Mouse (Mus musculus): Measurements from ENCODE around the gene Gprin2.

Gprin2 gene

DNA sequence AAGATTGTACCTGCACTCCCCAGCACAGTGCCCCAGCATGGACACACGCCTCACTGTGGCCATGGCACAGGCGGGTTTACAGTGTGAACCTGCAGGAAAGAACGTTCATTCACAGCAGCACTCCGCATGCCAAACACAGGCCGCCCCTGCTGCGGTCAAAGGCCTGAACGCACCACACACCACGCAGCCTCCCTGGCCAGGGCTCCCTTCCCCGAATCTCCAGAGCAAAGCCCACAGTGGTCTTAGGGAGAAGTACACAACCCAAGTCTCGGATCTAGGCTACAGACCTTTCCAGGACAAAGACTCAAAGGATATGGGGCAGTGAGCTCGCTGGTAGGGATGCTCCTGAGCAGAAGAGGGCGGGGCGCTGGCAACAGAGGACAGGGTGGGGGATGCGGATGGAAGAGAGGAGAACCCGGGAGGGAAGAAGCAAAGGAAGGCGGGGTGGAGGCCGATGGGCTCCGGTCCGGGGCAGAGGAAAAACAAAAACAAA lies 669 bp downstream of the Gprin2 start:
- peak; percentile 51 for DNase-seq

DNA sequence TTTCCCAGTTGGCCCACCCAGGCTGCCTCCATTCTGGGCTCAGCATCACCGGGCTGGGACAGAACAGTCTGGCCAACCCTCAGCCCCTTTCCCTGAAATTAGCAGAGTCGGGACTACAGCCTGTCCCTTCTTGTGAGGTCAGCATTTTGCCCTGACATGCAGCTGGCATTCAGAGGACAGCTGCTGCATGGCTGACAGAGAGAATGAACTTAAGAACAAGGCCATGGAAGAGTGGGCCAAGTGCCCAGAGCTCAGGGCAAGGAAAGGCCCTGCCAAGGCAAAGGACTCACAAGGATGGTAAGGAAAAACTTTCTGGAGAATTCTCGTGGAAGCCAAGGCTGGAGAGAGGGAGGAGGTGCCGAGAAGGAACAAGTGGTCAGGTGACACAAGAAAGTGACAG lies 4.7 kb downstream of the Gprin2 start:
- no peak for DNase-seq

DNA sequence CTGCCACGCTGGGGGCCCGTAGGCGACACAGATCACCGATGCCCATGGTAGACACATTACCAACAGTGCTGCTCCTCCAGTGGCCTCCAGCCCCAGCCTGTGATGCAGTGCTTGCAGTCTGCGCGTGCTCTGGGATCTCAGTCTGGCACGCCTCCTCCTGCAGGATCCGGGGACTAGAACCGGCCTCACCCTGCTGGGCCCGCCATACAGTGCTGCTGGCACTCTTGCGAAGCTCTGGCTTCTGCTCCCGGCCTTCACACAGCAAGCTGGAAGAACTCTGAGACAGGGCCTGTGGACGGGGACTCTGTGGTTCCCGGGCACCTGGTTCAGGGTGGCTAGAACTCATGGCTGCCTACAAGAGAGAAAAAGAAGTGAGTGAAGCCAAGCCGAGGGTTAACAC lies 6.0 kb downstream of the Gprin2 start:
- DNase-seq: no peak

DNA sequence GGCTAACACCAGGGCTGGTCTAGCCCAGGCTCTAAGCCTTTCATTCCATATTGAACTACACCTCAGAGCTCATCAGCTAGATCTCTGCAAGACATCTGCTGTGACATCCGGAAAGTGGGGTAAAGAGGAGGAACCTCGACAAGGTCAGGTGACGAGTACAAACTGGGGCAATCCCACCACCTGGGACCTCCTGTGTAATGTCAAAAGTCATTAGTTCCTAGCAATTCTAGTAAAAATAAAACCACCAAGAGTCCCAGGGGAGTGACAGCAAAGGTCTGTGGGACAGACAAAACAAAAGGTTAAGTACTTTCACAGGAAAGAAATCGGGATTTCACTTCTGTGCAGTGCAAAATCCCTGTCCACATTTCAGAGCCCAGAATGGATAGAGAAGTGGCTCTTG lies 7.6 kb downstream of the Gprin2 start:
- no peak for DNase-seq

DNA sequence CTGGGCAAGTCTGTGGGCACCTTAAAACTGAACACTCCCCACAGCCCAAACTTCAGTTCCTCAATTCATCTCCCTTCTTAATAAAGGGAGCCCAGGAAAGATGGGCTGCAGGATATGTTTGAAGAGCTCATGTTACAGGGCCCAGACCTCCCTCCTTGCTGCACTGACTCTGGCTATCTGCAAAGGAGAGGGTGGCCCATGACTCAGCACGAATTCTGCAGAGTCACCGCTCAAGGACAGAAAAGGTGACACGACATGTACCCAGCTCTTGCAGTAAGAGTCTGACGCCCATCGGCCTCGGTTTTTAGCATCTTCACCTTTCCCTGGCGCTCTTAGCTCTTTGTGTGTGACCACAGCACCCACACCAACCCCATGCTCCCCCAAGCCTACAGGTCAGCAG lies 11.1 kb downstream of the Gprin2 start:
- no peak for DNase-seq

DNA sequence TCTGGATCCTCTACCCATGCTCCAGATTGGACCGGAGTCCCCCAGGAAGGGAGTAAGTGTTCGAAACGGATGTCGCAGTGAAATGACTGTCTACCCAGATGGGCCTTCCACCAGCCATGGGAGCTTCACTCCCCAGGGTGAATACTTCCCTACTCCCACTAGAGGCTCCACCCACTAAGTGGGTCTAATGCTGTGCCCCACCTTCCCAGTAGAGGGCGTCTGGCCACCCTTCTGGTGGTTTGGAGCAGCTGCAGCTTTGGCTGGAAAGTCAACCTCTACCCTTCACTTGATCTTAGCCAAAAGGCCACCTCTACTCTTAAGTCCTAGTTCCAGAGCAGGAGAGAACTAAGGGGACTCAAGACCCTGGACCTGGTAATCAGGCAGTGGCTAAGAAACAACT lies 12.8 kb downstream of the Gprin2 start:
- peak; percentile 36 for DNase-seq

DNA sequence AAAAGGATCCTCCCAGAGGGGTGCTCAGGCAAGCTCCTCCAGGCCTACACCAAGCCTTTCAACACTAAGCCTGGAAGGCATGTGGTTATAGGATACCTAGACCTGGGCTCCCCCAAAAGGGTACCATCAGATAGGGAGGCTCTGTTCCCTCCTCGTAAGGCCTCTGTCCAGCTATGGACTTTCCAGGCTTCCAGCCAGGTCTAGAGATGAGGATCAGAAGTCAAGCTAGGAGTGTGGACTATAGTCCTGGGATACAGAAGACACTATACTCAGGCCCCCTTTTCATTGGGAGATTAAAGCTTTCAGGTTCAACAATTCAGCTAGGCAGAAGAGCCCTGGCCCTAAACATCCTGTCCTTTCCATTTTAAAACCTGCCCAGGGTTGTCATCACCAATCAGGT lies 18.4 kb downstream of the Gprin2 start:
- no peak for DNase-seq

DNA sequence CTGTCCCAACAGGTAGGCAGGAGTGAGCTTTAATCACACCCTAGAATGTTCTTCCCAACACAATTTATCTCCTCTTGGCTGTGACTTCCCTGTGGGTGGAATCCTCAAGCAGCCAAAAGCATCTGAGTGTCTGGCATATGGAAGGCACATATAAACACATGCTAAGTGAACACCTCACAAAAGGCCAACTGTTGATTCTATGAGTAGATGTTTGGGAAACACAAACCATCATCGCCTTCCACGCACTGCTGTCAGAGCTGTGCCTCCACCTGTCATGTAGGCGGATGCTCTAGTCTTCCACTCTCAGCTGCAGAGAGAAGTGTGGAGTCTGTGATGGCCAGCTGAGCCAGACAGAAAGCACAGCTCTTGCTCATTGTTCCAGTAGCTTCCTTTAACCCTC lies 22.1 kb downstream of the Gprin2 start:
- DNase-seq: no peak

DNA sequence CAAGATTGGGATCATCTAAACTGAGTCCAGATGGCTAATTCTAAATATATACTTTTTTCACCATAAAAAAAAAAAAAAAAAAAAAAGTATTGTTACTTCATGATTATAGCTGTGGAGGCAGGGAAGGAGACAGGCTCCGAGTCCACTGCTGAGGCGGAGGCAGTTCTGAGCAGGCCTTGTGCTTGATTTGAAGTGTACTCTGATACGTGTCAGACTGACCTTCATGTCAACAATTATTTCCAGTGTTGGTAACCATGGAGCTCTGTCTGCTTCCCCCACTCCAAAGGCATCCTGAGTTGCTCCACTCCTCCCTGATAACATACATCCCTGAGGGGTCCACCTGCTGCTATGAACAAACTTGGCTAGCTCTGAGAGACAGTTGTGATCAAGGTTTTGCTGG lies 30.3 kb downstream of the Gprin2 start:
- DNase-seq: no peak

DNA sequence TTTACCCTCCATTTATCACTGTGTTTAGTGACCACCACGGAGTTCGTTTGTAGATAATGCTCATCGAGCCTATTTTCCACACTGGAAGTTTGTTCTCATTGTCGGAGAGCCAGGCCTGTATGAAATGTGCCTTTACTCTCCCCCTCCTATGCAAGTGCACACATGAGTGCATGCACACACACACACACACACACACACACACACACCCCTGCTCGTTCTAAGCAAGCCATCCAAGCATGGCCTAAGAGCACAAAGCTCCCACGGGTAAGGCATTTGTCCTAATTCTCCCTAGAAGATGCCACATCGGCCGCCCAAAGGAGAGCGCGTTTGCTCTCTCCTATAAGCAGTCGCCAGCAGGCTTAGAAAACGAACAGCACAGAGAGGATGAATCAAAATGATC lies 45.7 kb downstream of the Gprin2 start:
- no peak for DNase-seq

DNA sequence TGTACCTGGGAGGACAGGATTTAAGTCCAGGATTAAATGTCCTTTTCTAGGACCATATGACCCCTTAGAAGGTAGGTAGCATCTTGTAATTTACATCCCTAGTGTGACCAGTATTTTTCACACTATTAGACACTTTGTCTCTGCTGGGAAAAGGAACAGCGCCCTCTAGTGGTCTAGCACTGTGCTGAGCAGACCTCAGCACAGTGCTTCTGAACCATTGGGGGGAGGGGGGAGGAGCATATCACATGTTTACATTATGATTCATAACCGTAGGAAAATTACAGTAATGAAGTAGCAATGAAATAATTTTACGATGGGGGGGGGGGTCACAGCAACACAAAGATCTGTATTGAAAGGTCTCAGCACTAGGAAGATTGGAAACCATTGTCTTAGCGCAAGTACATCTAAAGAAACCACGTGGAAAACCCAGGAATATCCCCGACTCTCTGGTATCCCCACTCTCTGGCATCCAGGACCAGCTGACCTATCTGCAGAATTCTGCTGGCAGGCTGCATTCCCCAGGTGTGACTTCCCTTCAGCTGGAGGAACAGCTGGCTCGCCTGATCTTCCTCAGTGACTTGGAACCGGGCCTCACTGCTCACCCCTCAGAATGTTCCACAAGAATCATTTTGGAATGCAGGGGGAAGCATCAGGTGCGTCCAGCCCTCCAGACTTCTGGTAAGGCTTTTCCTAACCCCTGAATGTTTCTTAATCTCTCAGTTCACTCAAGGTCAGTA lies 46.7 kb downstream of the Gprin2 start:
- DNase-seq: peak; percentile 79

DNA sequence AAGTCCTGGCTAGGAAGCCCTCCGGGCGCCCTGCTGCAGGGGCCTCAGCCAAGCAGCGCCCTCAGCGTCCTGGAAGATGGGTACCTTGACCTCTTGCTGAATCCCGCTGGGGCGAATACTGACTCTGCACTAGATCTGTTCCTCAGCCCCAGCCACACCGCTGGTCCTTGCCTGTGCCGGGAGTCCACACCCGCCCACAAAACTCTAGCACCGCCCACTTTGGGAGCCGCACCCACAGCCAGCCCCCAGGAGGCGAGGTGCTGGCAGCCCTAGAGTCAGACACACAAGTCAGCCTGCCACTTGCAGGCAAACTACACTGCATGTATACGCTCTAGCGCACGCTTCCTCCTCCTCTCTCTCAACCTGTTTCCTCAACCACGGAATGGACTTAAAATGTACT lies 49.1 kb downstream of the Gprin2 start, which contains the start of gene Npy4r:
Gene Npy4r, minus strand, starts transcription at position 148 of the 400 bp plus-strand sequence.
- peak; percentile 56 for DNase-seq

DNA sequence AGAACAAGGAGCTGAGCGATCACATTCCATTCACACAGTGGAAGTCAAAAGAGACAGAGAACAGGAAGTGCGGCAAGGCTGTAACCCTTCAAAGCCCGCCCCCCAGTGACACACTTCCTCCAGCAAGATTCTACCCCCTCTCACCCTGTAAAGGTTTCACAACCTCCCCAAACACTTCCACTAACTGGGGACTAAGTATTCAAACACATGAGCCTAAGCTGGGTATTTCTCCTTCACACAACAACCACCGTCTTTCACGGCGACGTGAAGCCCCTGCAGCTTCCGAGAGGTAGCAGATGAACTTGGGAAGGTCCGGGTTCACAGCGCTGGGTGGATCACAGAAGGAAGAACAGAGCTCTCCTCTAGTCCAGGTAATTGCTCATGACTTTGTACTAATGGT lies 58.5 kb downstream of the Gprin2 start:
- no peak for DNase-seq

DNA sequence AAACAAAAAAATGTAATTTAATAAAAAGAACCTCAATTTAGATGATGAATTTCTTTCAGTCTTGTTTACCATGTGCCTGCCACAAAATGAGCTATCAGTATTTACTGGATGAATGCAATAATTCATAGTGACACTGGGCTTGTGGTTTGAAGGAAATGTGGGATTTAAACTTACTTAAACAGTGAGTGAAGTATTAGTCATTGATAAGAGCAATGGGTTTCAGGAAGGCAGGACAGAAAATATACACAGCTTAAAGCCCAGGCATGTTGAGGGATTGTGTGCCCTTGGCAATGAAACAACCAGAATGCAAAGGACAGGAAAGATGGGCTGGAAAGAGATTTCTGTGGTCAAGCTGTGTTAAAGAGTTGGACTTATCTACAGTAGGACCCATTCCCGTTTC lies 59.1 kb downstream of the Gprin2 start:
- no peak for DNase-seq

DNA sequence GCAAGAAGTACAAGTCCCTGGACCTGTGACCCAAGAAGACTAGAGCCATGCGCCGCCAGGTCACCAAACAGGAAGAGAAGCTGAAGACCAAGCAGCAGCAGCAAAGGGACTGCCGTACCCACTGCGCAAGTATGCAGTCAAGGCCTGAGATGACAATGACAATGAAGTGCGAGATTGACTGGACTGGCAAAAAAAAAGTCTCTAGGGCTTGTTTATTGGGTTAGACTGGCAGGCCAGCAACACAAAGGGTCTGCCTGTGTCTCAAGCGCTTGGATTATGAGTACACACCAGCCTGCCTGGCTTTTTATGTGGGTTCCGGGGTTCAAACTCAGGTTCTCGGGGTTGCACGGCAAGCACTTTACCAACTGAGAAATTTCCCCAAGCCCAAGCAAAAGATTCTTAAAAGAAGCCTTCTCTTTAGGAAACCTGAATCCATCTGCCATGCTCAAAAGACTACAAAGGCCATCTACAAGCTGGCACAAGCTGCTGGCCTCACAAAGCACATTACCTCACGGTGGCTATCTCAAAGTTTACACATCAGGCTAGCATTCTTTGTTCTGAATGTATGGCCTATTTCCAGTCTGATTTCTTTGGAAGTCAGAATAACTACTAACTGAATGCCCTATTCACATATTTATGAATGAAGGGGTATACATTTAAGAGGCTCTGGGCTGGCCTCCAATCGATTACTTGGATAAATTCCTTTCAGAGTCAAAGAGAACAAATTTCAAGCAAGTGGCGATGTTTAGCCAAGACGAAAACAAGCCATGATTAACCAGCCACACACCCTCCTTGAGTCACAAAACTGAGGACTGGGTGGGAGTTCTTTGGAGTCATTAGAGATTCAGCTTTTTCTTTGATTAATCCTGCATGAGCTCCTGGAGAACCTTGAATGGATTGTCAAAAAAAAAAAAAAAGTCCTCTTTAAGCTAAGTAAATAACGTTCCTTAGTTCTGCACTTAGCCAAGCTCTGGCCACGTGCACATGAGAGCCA lies 61.5 kb downstream of the Gprin2 start:
- DNase-seq: no peak

All from embryo, embryonic 11 days (tissue).